ENCODE assay signal across 12 mouse cellular contexts in the genomic region with DNA sequence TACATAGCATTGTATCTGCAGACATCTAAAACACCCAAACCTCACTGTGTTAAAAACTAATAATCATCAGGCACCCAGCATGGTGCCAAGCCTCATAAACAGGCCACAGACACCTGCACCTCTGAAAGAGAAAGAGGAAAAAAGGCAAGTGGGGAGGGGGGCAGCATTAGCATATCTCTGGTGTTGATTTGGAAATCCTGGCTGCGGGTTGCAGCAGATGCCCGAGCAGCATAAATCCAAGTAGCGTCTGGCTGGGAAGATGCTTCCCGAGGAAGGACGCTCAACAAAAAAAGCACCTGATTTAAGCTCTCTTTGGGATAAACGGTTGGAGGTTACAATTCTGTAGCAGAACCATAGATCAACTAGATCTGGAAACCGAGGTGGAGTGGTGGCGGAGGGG.
DNase-seq lines count a peak whose midpoint lies in the region; ATAC-seq and TF ChIP-seq lines count a peak whose summit lies in the region.
"Had no signal": no experiment of that assay in that cellular context is flagged by ENCODE, and none has a peak within 500 bp of the region (broad histone marks: within the 10 kb centered on the region; RNA-seq: fewer than 3 reads in every experiment).

No protein-coding gene starts in this region.

- no peaks in the 10 kb centered on the region for H3K36me3 ChIP-seq in limb, embryonic 11.5 days (ENCODE audit: control insufficient read depth, insufficient read depth, low read length)
- no peaks in the 10 kb centered on the region for H3K36me3 ChIP-seq in limb, embryonic 10.5 days
- H3K36me3 ChIP-seq in forebrain, postnatal 0 days (ENCODE audit: insufficient read depth): no peaks in the 10 kb centered on the region
- H3K36me3 ChIP-seq in midbrain, postnatal 0 days (ENCODE audit: insufficient read depth, low read length): no peaks in the 10 kb centered on the region
- H3K36me3 ChIP-seq in thymus, adult 2 months (ENCODE audit: control insufficient read depth, insufficient read depth, low read length): no peaks in the 10 kb centered on the region

- H3K27me3 ChIP-seq in limb, embryonic 11.5 days (ENCODE audit: control insufficient read depth, insufficient read depth, low read length): no peaks in the 10 kb centered on the region
- H3K27me3 ChIP-seq in limb, embryonic 10.5 days (ENCODE audit: low read depth, poor library complexity, severe bottlenecking): no peaks in the 10 kb centered on the region
- no peaks in the 10 kb centered on the region for H3K27me3 ChIP-seq in forebrain, postnatal 0 days (ENCODE audit: insufficient read depth, low read length)
- no peaks in the 10 kb centered on the region for H3K27me3 ChIP-seq in midbrain, postnatal 0 days (ENCODE audit: insufficient read depth, low read length)
- no peaks in the 10 kb centered on the region for H3K27me3 ChIP-seq in thymus, adult 2 months (ENCODE audit: control insufficient read depth, insufficient read depth, low read length)

- 17% methylated on average over 8 of the region's 8 CpGs for WGBS in limb, embryonic 11.5 days
- WGBS in limb, embryonic 10.5 days: 26% methylated on average over 8 of the region's 8 CpGs
- WGBS in forebrain, postnatal 0 days: 17% methylated on average over 8 of the region's 8 CpGs
- 25% methylated on average over 8 of the region's 8 CpGs for WGBS in midbrain, postnatal 0 days
- WGBS in thymus, adult 2 months: 79% methylated on average over 8 of the region's 8 CpGs

- H3K4me1 ChIP-seq in limb, embryonic 11.5 days (ENCODE audit: control insufficient read depth, insufficient read depth, low read length): peaks cover 14% of the 10 kb centered on the region
- H3K4me1 ChIP-seq in limb, embryonic 10.5 days: peaks cover 28% of the 10 kb centered on the region
- peaks cover 12% of the 10 kb centered on the region for H3K4me1 ChIP-seq in forebrain, postnatal 0 days (ENCODE audit: insufficient read depth)
- H3K4me1 ChIP-seq in midbrain, postnatal 0 days (ENCODE audit: insufficient read depth, low read length): no peaks in the 10 kb centered on the region; the same call in 1 of the 2 replicates
- no peaks in the 10 kb centered on the region for H3K4me1 ChIP-seq in thymus, adult 2 months (replicated peaks; ENCODE audit: control insufficient read depth, insufficient read depth, low read length)

- H3K27ac ChIP-seq in limb, embryonic 11.5 days (replicated peaks; ENCODE audit: low read depth, low read length): no peak overlapping the region
- no peak overlapping the region; the same call in 1 of the 2 replicates for H3K27ac ChIP-seq in limb, embryonic 10.5 days
- H3K27ac ChIP-seq in forebrain, postnatal 0 days (ENCODE audit: low read depth, low read length): peak overlapping the region; percentile 11
- no peak overlapping the region for H3K27ac ChIP-seq in midbrain, postnatal 0 days (ENCODE audit: low read depth, low read length)
- H3K27ac ChIP-seq in thymus, adult 2 months (ENCODE audit: control insufficient read depth, insufficient read depth, low read length): no peak overlapping the region
- H3K27ac ChIP-seq: kidney, postnatal 0 days; macrophage had no signal

- no peak for ATAC-seq in limb, embryonic 11.5 days (ENCODE audit: insufficient number of reproducible peaks, low FRiP score, low TSS enrichment, low read depth)
- ATAC-seq in forebrain, postnatal 0 days: peak; percentile 68
- no peak for ATAC-seq in midbrain, postnatal 0 days (ENCODE audit: low FRiP score)
- no peak for ATAC-seq in erythroid progenitor cell, adult 5-6 weeks (replicated peaks; ENCODE audit: low FRiP score, poor library complexity, severe bottlenecking)

- peak; percentile 8 for DNase-seq in embryo, embryonic 11 days
- no peak for DNase-seq in embryo, embryonic 9.5 days (ENCODE audit: extremely low spot score)
- peak; percentile 35 for DNase-seq in limb, embryonic 11.5 days (ENCODE audit: low spot score)
- no peak for DNase-seq in limb, embryonic 10.5 days (ENCODE audit: low spot score)
- peak; percentile 80 for DNase-seq in forebrain, postnatal 0 days
- DNase-seq in midbrain, postnatal 0 days (ENCODE audit: low spot score): peak; percentile 19
- no peak for DNase-seq in thymus, adult 2 months
- DNase-seq: adrenal gland, postnatal 14 days; cerebellum, adult 11 months had no signal

- TF ChIP-seq POLR2A in thymus, adult 2 months (IDR thresholded peaks at IDR 0.05; ENCODE audit: control insufficient read depth, extremely low read depth, insufficient read depth, low read length, poor library complexity): no peak

- H3K4me2 ChIP-seq in limb, embryonic 11.5 days (ENCODE audit: low read depth, severe bottlenecking): no peak overlapping the region
- no peak overlapping the region for H3K4me2 ChIP-seq in forebrain, postnatal 0 days (ENCODE audit: low read depth)
- H3K4me2 ChIP-seq in midbrain, postnatal 0 days (ENCODE audit: low read depth, low read length, poor library complexity, severe bottlenecking): no peak overlapping the region

- no peak overlapping the region for H3K4me3 ChIP-seq in limb, embryonic 11.5 days (ENCODE audit: low read depth, low read length)
- H3K4me3 ChIP-seq in limb, embryonic 10.5 days: no peak overlapping the region
- H3K4me3 ChIP-seq in forebrain, postnatal 0 days (ENCODE audit: low read depth, low read length): no peak overlapping the region
- no peak overlapping the region for H3K4me3 ChIP-seq in midbrain, postnatal 0 days (ENCODE audit: low read depth, low read length)
- no peak overlapping the region for H3K4me3 ChIP-seq in thymus, adult 2 months (ENCODE audit: control insufficient read depth, insufficient read depth, low read length)

- no peaks in the 10 kb centered on the region for H3K9me3 ChIP-seq in limb, embryonic 11.5 days (ENCODE audit: control insufficient read depth, low read length)
- H3K9me3 ChIP-seq in limb, embryonic 10.5 days (replicated peaks): no peaks in the 10 kb centered on the region
- H3K9me3 ChIP-seq in forebrain, postnatal 0 days (ENCODE audit: low read length): no peaks in the 10 kb centered on the region
- no peaks in the 10 kb centered on the region for H3K9me3 ChIP-seq in midbrain, postnatal 0 days (ENCODE audit: low read length)

- no peak for TF ChIP-seq CTCF in forebrain, postnatal 0 days (IDR thresholded peaks at IDR 0.05; ENCODE audit: low read depth)
- no peak for TF ChIP-seq CTCF in midbrain, postnatal 0 days (IDR thresholded peaks at IDR 0.05)
- TF ChIP-seq CTCF in thymus, adult 2 months (IDR thresholded peaks at IDR 0.05; ENCODE audit: borderline replicate concordance, control insufficient read depth, extremely low read depth, insufficient read depth, low read length, poor library complexity): no peak

- no peak overlapping the region for H3K9ac ChIP-seq in limb, embryonic 11.5 days (ENCODE audit: low read length)
- no peak overlapping the region for H3K9ac ChIP-seq in forebrain, postnatal 0 days
- H3K9ac ChIP-seq in midbrain, postnatal 0 days (replicated peaks; ENCODE audit: low read length, poor library complexity, severe bottlenecking): no peak overlapping the region

Comparison
In these comparisons a context has a peak if more than half of its experiments do, and no peak if none do; other contexts are left out.
1. DNase-seq: peak in embryo, embryonic 11 days (single experiment), limb, embryonic 11.5 days (single experiment), forebrain, postnatal 0 days (single experiment) and midbrain, postnatal 0 days (single experiment); none in embryo, embryonic 9.5 days (single experiment), limb, embryonic 10.5 days (single experiment) and thymus, adult 2 months (single experiment).